In genomic region chr14:119061811-119062210, GRCm38 (mm10) we compare ENCODE assay signal across 16 mouse cellular contexts.
"Had no signal": no experiment of that assay in that cellular context is flagged by ENCODE, and none has a peak within 500 bp of the region (broad histone marks: within the 10 kb centered on the region; RNA-seq: fewer than 3 reads in every experiment).

No protein-coding gene starts in this region.

- H3K27ac ChIP-seq: neural tube, embryonic 13.5 days; neural tube, embryonic 15.5 days; stomach, embryonic 15.5 days; stomach, postnatal 0 days had no signal

- H3K4me2 ChIP-seq: neural tube, embryonic 13.5 days; neural tube, embryonic 15.5 days; stomach, embryonic 15.5 days had no signal

- H3K27me3 ChIP-seq: neural tube, embryonic 13.5 days; neural tube, embryonic 15.5 days; stomach, embryonic 15.5 days had no signal

- H3K9me3 ChIP-seq: neural tube, embryonic 13.5 days; neural tube, embryonic 15.5 days; stomach, embryonic 15.5 days had no signal

- H3K9ac ChIP-seq: neural tube, embryonic 13.5 days; neural tube, embryonic 15.5 days; stomach, embryonic 15.5 days had no signal

- H3K4me1 ChIP-seq: neural tube, embryonic 13.5 days; neural tube, embryonic 15.5 days; stomach, embryonic 15.5 days had no signal

- H3K36me3 ChIP-seq: stomach, embryonic 15.5 days had no signal

- H3K4me3 ChIP-seq: neural tube, embryonic 13.5 days; neural tube, embryonic 15.5 days; stomach, embryonic 15.5 days had no signal

- DNase-seq: retina, postnatal 1 day; right cerebral cortex, adult 18-20 months; right cerebral cortex, postnatal 14 days; right cerebral cortex, postnatal 25 days; right cerebral cortex, postnatal 4 days; spleen, adult 18-20 months; thymus, adult 18-20 months; thymus, adult 2 months; thymus, postnatal 14 days; thymus, postnatal 25 days; thymus, postnatal 36 days; thymus, postnatal 4 days had no signal
